Mouse (Mus musculus) brain, embryonic 14.5 days (tissue): ENCODE measurements around the gene Strn4.

ENCODE experiments used
- CTCF ChIP-seq: fragments of 200-500 bp; IDR thresholded peaks from 2 replicates; pipeline ENCODE4 v1.5.1; 2012; ENCODE audit warnings: inconsistent platforms, mild to moderate bottlenecking, moderate library complexity, borderline replicate concordance; ENCODE audit not compliant: insufficient read depth, insufficient read length; ENCODE audit errors: extremely low read depth
- POLR2A ChIP-seq: fragments of 200-500 bp; IDR thresholded peaks from 2 replicates; pipeline ENCODE4 v1.6.1; 2012; ENCODE audit warnings: mild to moderate bottlenecking, inconsistent platforms, borderline replicate concordance; ENCODE audit not compliant: poor library complexity, insufficient read depth, insufficient read length, severe bottlenecking; ENCODE audit errors: extremely low read depth

GRCm38 (mm10) chr7:16817693-16818092, 2.0 kb downstream of the Strn4 start:
- TF ChIP-seq CTCF (no peak), POLR2A (no peak)
